Mouse (Mus musculus) midbrain, embryonic 11.5 days (tissue): ENCODE results near the gene Pacsin1. TPM values are rescaled to one million over a fixed set of nuclear protein-coding genes. Genes with fewer than 3 reads are reported as not detected.
A peak's percentile ranks its signal among the peaks of the same experiment; 100 is the strongest.

ENCODE experiments used
- ATAC-seq: fragments of 200-750 bp; cut with Nextera tagmentation; 2 replicates; pipeline ENCODE4 v1.8.0; 2017; ENCODE audit warnings: moderate TSS enrichment, moderate library complexity; ENCODE audit not compliant: low FRiP score
- DNase-seq: peaks from one replicate; pipeline ENCODE4 v3.0.0; 2015; ENCODE audit warnings: low spot score; ENCODE audit errors: missing footprints
- H3K27ac ChIP-seq: fragments of 300-500 bp; sonication (generic); 2 replicates; pipeline ENCODE4 v1.5.1; 2014; ENCODE audit warnings: low read depth, low read length
- H3K27me3 ChIP-seq: fragments of 300-500 bp; sonication (generic); 2 replicates; pipeline ENCODE4 v1.6.1; 2014; ENCODE audit warnings: mild to moderate bottlenecking, low read length, moderate library complexity, mixed read lengths; ENCODE audit not compliant: control insufficient read depth, insufficient read depth
- H3K36me3 ChIP-seq: fragments of 300-500 bp; sonication (generic); 2 replicates; pipeline ENCODE4 v1.6.1; 2014; ENCODE audit warnings: mild to moderate bottlenecking, low read length, moderate library complexity, mixed read lengths; ENCODE audit not compliant: control insufficient read depth, insufficient read depth
- H3K4me1 ChIP-seq: fragments of 300-500 bp; sonication (generic); 2 replicates; pipeline ENCODE4 v1.6.1; 2014; ENCODE audit warnings: low read length; ENCODE audit not compliant: control insufficient read depth, insufficient read depth
- H3K4me2 ChIP-seq: fragments of 300-500 bp; sonication (generic); 2 replicates; pipeline ENCODE4 v1.6.1; 2014; ENCODE audit warnings: mild to moderate bottlenecking, moderate library complexity
- H3K4me3 ChIP-seq: fragments of 300-500 bp; sonication (generic); 2 replicates; pipeline ENCODE4 v1.5.1; 2014; ENCODE audit warnings: low read depth, low read length
- H3K9ac ChIP-seq: fragments of 300-500 bp; sonication (generic); 2 replicates; pipeline ENCODE4 v1.6.1; 2014; ENCODE audit warnings: low read length
- H3K9me3 ChIP-seq: fragments of 300-500 bp; sonication (generic); 2 replicates; pipeline ENCODE4 v1.6.1; 2016; ENCODE audit warnings: low read length; ENCODE audit not compliant: control insufficient read depth
- WGBS: fragments of 180-500 bp; shearing (Covaris S2); extraction: QIAGEN DNeasy Blood & Tissue Kit; methylation state at CpG from one replicate; pipeline ENCODE4 v1.1.7; 2014; 5-methylcytosine and 5-hydroxymethylcytosine counted together
- polyA plus RNA-seq: library from polyadenylated mRNA; unstranded; fragments of >200 nt; fragmentation: Nextera tagmentation; extraction: Ambion mirVana; gene quantifications from 2 replicates; pipeline ENCODE4 v1.2.1, GENCODE M21; 2014

Gene Pacsin1
- polyA plus RNA-seq, 1 experiment from 2014 or later, result 4.5 TPM

DNA sequence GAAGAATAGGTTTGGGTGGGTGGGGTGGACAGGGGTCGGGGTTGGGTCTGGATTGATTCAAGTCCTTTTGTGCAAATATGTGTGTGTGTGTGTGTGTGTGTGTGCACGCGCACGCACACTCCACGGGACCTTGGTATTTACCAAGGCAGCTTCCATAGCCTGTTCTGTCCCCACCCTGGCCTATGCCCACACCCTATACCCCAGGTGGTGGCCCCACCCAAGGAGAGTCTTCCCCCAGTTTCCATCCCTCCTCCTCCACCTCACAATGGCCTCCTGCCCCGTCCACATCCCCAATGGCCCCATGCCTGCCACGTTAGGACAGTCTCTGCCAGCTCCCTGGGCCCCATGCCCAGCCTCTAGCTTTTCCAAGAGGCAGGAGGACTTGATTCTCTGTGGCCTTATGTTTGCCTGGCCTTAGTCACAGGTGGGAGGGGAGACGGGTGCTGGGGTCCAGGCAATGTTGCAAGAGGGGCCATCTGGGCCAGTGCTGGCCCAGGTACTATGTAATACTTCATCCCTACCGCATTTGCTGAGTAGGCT is 65.9 kb downstream of the Pacsin1 start:
- Histone ChIP-seq H3K4me3 (no peak overlapping the region), H3K9me3 (no peaks in the 10 kb centered on the region), H3K4me1 (peaks cover 23% of the 10 kb centered on the region), H3K27ac (no peak overlapping the region), H3K9ac (no peak overlapping the region), H3K4me2 (no peak overlapping the region), H3K36me3 (no peaks in the 10 kb centered on the region), H3K27me3 (no peaks in the 10 kb centered on the region)
- DNase-seq (no peak), ATAC-seq (no peak)
- 83% methylated on average over 9 of the region's 9 CpGs for WGBS

DNA sequence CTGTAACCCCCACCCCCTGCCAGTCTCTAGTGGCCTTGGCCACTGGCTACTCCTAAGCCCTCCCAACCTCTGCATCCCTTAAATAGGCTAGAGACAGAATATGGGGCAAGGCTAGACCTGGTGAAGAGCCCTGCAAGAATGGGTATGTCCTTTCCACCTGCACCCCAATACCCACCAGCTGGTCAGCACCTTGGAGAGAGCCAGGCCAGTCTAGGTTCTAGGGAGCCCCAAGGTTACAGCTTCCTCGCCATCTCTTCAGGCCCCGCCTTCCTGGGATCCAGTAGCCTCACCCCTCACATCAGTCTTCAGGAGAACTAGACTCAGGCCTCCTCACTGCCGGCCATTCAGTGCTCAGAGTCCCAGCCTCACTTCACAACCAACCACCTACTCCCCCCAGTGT is 69.0 kb downstream of the Pacsin1 start:
- Histone ChIP-seq H3K4me3 (no peak overlapping the region), H3K4me1 (peaks cover 16% of the 10 kb centered on the region), H3K36me3 (no peaks in the 10 kb centered on the region), H3K27ac (no peak overlapping the region), H3K4me2 (no peak overlapping the region), H3K27me3 (no peaks in the 10 kb centered on the region), H3K9me3 (no peaks in the 10 kb centered on the region), H3K9ac (no peak overlapping the region)
- ATAC-seq (no peak), DNase-seq (no peak)
- WGBS, result 38% methylated on average over 3 of the region's 3 CpGs

DNA sequence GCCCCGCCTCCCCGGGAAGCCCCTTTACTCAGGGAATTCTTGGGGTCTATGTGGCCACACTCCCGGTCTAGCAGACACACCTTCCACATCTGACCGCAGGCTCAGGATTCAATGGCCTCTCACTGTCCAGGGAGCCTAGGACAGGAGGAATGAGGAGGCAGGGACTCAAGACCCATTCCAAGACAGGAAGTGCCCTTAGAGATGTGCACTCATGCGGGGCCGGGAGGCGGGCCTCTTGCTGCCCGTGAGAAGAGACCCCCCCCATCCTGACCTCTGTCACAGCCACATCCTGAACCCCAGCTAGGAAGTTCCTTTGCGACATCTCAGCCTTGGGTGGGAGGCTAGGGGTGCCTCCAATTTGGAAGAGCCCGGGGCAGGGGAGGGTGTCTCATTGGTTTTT is 69.7 kb downstream of the Pacsin1 start:
- Histone ChIP-seq H3K36me3 (no peaks in the 10 kb centered on the region), H3K9ac (peak overlapping the region; percentile 3; the same call in 1 of the 2 replicates), H3K4me3 (no peak overlapping the region), H3K9me3 (no peaks in the 10 kb centered on the region), H3K27ac (no peak overlapping the region), H3K27me3 (no peaks in the 10 kb centered on the region), H3K4me2 (peak overlapping the region; percentile 19; the same call in 1 of the 2 replicates), H3K4me1 (peaks cover 16% of the 10 kb centered on the region)
- ATAC-seq, result no peak
- DNase-seq, result no peak
- WGBS, result 29% methylated on average over 10 of the region's 10 CpGs

DNA sequence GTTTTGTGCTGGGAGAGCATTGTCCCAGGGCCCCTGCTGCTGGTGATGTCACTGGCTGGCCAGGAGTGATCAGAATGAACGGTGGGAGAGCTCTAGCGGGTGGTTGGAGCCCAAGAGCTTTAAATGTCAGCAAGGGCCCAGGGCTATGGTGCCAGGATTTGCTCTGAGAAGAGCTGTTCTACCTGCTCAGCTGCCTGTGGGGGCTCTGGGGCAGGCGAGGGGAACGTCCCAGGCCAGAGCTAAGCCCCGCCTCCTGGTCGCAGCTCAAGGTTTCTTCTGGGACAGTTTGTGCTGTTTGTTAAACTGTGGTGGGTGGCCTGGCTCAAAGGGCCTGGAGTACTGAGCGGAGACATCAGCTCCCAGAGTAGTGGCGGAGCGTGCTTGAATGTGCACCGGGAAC is 70.1 kb downstream of the Pacsin1 start:
- H3K4me2 ChIP-seq, result peak overlapping the region; percentile 19; the same call in 1 of the 2 replicates
- no peak overlapping the region for H3K27ac ChIP-seq
- ATAC-seq (no peak), DNase-seq (no peak)
- no peaks in the 10 kb centered on the region for H3K27me3 ChIP-seq
- H3K36me3 ChIP-seq, result no peaks in the 10 kb centered on the region
- H3K9me3 ChIP-seq, result no peaks in the 10 kb centered on the region
- H3K4me1 ChIP-seq, result peaks cover 16% of the 10 kb centered on the region
- H3K9ac ChIP-seq, result peak overlapping the region; percentile 3; the same call in 1 of the 2 replicates
- 12% methylated on average over 10 of the region's 10 CpGs for WGBS
- H3K4me3 ChIP-seq, result no peak overlapping the region

DNA sequence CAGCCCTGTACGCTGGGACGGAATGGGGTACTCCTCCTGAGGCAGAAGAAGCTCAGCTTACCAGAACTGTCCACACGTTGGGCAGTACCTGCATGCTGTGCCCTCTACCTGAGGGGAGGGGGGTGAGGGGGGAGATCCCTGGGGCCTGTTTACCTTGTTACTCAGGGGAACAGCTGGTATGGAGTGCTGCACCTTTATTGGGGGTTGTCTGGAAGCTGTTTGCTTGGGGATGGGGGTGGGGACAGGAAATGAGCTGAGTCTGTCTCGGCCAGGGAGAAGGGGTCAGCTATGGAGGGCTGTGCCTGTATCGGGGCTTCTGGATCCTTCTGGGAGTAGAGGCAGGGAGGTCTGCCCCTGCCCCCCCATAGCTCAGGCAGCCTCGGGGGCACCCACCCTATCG is 71.2 kb downstream of the Pacsin1 start:
- H3K27ac ChIP-seq, result no peak overlapping the region
- H3K4me2 ChIP-seq, result no peak overlapping the region
- no peaks in the 10 kb centered on the region for H3K36me3 ChIP-seq
- 59% methylated on average over 7 of the region's 7 CpGs for WGBS
- DNase-seq (no peak), ATAC-seq (no peak)
- no peaks in the 10 kb centered on the region for H3K9me3 ChIP-seq
- no peak overlapping the region for H3K9ac ChIP-seq
- peaks cover 16% of the 10 kb centered on the region for H3K4me1 ChIP-seq
- H3K27me3 ChIP-seq, result no peaks in the 10 kb centered on the region
- H3K4me3 ChIP-seq, result no peak overlapping the region

DNA sequence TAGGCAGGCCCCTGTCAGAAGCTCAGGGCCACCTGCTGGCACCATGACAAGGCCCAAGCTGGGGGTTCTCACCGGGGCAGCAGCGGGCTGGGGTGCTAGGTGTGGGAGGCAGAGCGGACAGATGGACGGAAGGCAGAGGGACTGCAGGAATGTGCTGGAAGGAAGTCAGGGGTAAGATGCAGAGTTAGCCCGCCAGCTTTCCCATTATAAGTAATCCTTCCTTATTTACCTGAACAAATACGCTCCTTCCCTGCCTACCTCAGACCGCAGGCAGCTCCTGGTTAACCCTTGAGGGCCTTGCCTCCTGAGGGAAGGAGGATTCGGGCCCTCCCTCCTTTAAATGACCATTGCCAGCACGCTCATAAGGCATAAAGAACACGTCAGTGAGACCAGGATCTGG is 73.5 kb downstream of the Pacsin1 start, which contains the start of gene Spdef:
Spdef (minus strand) TSS at position 186 of the 400 bp plus-strand sequence.
- H3K27ac ChIP-seq, result no peak within 1 kb of the TSS
- WGBS, result 76% methylated on average over 10 of the region's 10 CpGs

DNA sequence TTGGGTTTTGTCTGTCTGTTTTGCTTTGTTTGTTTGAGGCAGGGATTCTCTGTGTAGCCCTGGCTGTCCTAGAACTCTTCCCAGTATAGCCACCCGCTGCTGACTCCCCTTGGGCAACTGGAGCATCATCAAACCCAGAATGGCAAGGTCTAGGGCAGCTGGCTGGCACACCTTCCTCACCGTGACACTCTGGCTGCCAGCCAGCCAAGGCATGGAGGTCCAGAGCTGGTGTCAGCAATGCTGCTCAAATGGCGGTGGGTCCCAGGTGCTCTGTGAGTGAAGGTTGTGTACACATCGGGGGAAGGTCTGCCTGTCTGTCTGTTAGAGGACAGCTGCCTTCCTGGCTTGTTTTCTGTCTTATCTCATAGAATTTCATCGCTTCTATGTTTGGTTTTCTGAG is 76.8 kb downstream of the Pacsin1 start:
- Histone ChIP-seq H3K4me1 (no peaks in the 10 kb centered on the region), H3K4me2 (no peak overlapping the region), H3K27ac (no peak overlapping the region), H3K36me3 (no peaks in the 10 kb centered on the region), H3K9me3 (no peaks in the 10 kb centered on the region), H3K4me3 (no peak overlapping the region), H3K27me3 (no peaks in the 10 kb centered on the region), H3K9ac (no peak overlapping the region)
- DNase-seq, result no peak
- ATAC-seq, result no peak
- 85% methylated on average over 5 of the region's 5 CpGs for WGBS

More for the DNA sequence above, 73.5 kb downstream of the Pacsin1 start, which contains the start of gene Spdef:
- Histone ChIP-seq H3K4me2 (no peak within 1 kb of the TSS), H3K4me3 (no peak within 1 kb of the TSS), H3K9me3 (no peaks in the 10 kb centered on the region), H3K36me3 (no peaks in the 10 kb centered on the region), H3K9ac (no peak within 1 kb of the TSS), H3K4me1 (peaks cover 14% of the 10 kb centered on the region), H3K27me3 (no peaks in the 10 kb centered on the region)
- no peak for DNase-seq
- no peak for ATAC-seq

DNA sequence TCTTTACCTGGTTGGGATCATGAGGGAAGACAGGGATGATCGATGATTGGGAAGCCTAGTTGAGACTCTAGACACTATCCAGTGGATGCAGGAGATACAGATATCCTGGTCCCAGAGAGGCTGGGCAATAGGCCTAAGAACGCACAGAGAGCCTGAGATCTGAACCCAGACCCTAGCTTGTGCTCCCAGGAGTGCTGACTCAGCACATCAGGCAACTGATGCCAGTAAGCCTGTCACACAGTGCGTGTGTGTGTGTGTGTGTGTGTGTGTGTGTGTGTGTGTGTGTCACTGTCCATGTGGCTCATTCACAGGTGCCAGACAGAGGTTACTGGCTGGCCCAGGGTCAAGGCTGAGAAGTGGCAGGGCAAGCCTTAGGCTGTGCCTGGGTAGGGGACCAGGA is 77.4 kb downstream of the Pacsin1 start:
- Histone ChIP-seq H3K4me2 (no peak overlapping the region), H3K9me3 (no peaks in the 10 kb centered on the region), H3K9ac (no peak overlapping the region), H3K4me3 (no peak overlapping the region), H3K27me3 (no peaks in the 10 kb centered on the region), H3K27ac (no peak overlapping the region), H3K36me3 (no peaks in the 10 kb centered on the region), H3K4me1 (no peaks in the 10 kb centered on the region)
- DNase-seq (no peak), ATAC-seq (no peak)
- WGBS, result 87% methylated on average over 3 of the region's 3 CpGs

DNA sequence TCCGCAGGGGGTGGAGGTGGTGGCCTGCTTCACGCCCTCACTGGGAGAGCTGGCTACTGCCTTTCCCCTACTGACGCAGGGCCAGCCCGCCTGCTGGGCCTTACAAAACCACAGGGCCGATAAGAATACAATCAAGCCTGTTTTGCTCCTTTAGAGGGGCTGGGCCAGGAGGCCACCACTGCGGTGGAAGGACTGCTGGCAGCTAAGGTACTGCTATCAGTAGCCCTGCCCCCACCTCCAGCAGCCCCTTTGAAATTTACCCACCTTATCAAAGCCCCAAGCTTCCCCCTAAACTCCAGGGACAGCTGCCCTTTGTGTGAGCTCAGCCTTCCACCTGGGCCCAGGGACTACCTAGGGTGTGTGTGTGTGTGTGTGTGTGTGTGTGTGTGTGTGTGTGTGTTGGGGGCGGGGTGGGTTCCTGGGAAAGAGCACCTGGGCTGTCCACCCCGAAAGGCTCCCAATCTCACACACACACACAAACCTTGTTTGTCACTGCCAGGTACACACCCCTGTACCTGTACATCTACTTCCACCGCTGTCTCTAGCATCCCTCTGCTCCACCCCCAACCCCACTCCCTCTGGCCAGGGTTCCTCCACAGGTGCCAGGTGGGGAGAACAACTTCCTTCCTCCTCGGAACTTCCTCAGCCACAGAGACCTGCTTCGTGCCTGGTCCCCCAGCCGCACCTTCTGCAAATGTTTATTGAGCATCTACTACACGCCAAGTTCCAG is 79.2 kb downstream of the Pacsin1 start:
- DNase-seq (no peak), ATAC-seq (no peak)
- Histone ChIP-seq H3K4me1 (no peaks in the 10 kb centered on the region), H3K4me2 (no peak overlapping the region), H3K36me3 (no peaks in the 10 kb centered on the region), H3K9ac (no peak overlapping the region), H3K27me3 (no peaks in the 10 kb centered on the region), H3K4me3 (no peak overlapping the region), H3K27ac (no peak overlapping the region), H3K9me3 (no peaks in the 10 kb centered on the region)
- 16% methylated on average over 13 of the region's 13 CpGs for WGBS
